Mouse (Mus musculus): ENCODE data around the gene Ctsz. TPM values are rescaled to one million over a fixed set of nuclear protein-coding genes. Genes with fewer than 3 reads are reported as not detected.

The Ctsz gene
- polyA plus RNA-seq, 1 experiment from 2014 or later: 118 TPM

GRCm38 (mm10) chr2:174439961-174440360 lies 1.1 kb upstream of the Ctsz start:
- WGBS: 81% methylated on average over 9 of the region's 9 CpGs

DNA sequence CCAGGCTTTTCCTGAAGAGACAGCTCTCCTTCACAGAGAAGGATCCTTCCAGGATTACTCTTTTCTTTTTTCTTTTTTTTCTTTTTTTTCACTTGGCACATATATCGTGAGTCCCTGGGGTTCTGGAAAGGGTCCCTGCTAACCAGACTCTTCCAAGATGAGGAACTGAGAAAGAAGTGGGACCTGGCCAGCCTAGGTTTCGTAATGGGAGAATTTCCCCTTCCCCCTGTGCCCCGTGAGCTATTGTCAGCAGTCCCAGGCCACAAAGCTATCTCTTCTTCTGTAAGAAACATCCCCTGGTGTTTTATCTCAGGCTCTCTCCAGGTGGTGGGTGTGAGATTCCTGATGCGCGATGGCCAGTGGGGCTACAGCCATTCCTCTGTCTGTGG lies 605 bp upstream of the Ctsz start:
- H3K36me3 ChIP-seq: peaks cover 14% of the 10 kb centered on the region
- H3K4me2 ChIP-seq: peak overlapping the region; percentile 88
- H3K9ac ChIP-seq: peak overlapping the region; percentile 82
- H3K9me3 ChIP-seq: no peaks in the 10 kb centered on the region
- no peak for ATAC-seq (ENCODE audit: extremely low read depth, insufficient number of reproducible peaks, low FRiP score, low TSS enrichment)
- H3K4me1 ChIP-seq: peaks cover 39% of the 10 kb centered on the region
- no peak overlapping the region for H3K27ac ChIP-seq (replicated peaks)
- no peaks in the 10 kb centered on the region for H3K27me3 ChIP-seq (replicated peaks)
- H3K4me3 ChIP-seq: peak overlapping the region; percentile 75; the same call in 1 of the 2 replicates
- WGBS: 29% methylated on average over 5 of the region's 5 CpGs

More at GRCm38 (mm10) chr2:174439961-174440360, 1.1 kb upstream of the Ctsz start:
- no peak for ATAC-seq (ENCODE audit: extremely low read depth, insufficient number of reproducible peaks, low FRiP score, low TSS enrichment)
- Histone ChIP-seq H3K4me2 (no peak overlapping the region), H3K27me3 (replicated peaks) (no peaks in the 10 kb centered on the region), H3K36me3 (peaks cover 9% of the 10 kb centered on the region), H3K4me1 (peaks cover 39% of the 10 kb centered on the region), H3K9ac (no peak overlapping the region), H3K4me3 (no peak overlapping the region), H3K27ac (replicated peaks) (no peak overlapping the region), H3K9me3 (no peaks in the 10 kb centered on the region)

- Histone ChIP-seq H3K4me3 (peak overlapping the region; percentile 75), H3K27ac (replicated peaks) (no peak overlapping the region), H3K4me1 (peaks cover 37% of the 10 kb centered on the region), H3K9ac (peak overlapping the region; percentile 82), H3K36me3 (peaks cover 20% of the 10 kb centered on the region), H3K4me2 (peak overlapping the region; percentile 88), H3K27me3 (replicated peaks) (no peaks in the 10 kb centered on the region), H3K9me3 (no peaks in the 10 kb centered on the region)
- no peak for ATAC-seq (ENCODE audit: extremely low read depth, insufficient number of reproducible peaks, low FRiP score, low TSS enrichment)
- 67% methylated on average over 11 of the region's 11 CpGs for WGBS
Measured at GRCm38 (mm10) chr2:174438181-174438580, 658 bp downstream of the Ctsz start.

GRCm38 (mm10) chr2:174437697-174437982 lies 1.2 kb downstream of the Ctsz start:
- Histone ChIP-seq H3K9ac (0 out of 2 replicates have a peak overlapping the region, but pooled peaks have one; percentile 82), H3K27ac (replicated peaks) (no peak overlapping the region), H3K36me3 (peaks cover 26% of the 10 kb centered on the region), H3K4me2 (peak overlapping the region; percentile 88), H3K4me1 (peaks cover 33% of the 10 kb centered on the region), H3K9me3 (no peaks in the 10 kb centered on the region), H3K27me3 (replicated peaks) (no peaks in the 10 kb centered on the region), H3K4me3 (peak overlapping the region; percentile 75)
- no peak for ATAC-seq (ENCODE audit: extremely low read depth, insufficient number of reproducible peaks, low FRiP score, low TSS enrichment)
- 91% methylated on average over 4 of the region's 4 CpGs for WGBS

DNA sequence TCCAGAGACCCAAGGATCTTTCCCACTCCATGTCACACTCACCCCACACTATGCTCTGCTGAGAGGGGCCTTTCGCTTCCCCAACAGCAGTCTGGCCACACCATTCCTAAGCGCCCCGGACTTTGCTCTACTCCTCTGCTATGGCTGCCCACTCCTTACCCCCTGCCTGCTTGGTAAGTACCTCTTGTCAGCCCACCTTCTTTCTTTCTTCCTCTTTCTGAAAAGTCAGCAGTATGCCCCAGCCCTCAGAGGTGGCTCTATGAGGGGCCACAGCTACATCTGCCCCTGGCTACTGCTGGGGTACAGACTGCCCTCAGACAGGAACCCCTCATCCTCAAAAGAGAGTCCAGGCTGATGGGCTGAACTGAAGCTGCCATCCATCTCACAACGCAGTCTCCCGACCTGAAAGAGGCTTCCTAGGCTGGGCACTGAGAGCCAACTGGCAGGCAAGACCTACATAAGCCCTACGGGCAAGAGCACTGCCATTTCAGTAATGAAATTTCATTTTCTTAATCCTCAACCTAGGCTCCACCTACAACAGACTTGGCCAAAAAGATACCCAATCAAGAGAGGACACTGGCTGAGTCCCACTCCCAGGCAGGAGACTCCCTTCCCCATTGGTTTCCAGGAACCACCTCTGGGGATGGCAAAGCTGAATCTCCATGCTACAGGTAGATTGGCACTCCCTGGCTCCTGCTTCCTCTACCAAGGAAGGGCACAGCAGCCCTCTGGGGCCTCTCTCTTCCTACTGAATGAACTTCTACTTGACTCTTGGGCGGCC lies 1.7 kb downstream of the Ctsz start:
- Histone ChIP-seq H3K9me3 (no peaks in the 10 kb centered on the region), H3K4me2 (peak overlapping the region; percentile 14; the same call in 1 of the 2 replicates), H3K9ac (no peak overlapping the region), H3K36me3 (peaks cover 30% of the 10 kb centered on the region), H3K27me3 (replicated peaks) (no peaks in the 10 kb centered on the region), H3K4me1 (peaks cover 28% of the 10 kb centered on the region), H3K4me3 (no peak overlapping the region), H3K27ac (replicated peaks) (no peak overlapping the region)
- no peak for ATAC-seq (ENCODE audit: extremely low read depth, insufficient number of reproducible peaks, low FRiP score, low TSS enrichment)
- WGBS: 94% methylated on average over 7 of the region's 7 CpGs

DNA sequence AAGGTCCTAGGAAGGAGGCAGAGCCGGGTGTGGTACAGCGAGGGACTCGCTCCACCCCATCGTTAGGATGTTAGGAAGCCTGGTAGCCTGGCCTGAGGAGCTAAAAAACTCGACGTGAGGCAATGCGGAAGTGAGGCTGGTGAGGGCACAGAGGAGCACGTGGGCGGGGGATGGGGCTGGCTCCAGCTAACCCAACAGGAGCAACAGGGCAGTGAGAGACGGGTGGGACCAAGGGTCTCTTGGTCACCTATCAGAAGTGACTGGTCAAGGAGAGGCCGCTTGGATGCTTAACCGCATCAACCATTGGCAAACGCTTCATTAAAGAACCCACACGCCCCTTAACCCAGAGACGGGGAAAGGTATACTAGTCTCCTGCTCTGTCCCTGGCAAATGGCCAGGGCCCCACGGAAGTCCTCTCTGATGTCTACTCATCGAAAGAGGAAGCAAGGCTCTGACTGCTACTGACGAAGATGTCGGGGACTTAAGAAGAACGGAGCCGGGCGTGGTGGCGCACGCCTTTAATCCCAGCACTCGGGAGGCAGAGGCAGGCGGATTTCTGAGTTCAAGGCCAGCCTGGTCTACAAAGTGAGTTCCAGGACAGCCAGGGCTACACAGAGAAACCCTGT lies 2.6 kb downstream of the Ctsz start:
- no peak for ATAC-seq (ENCODE audit: extremely low read depth, insufficient number of reproducible peaks, low FRiP score, low TSS enrichment)

DNA sequence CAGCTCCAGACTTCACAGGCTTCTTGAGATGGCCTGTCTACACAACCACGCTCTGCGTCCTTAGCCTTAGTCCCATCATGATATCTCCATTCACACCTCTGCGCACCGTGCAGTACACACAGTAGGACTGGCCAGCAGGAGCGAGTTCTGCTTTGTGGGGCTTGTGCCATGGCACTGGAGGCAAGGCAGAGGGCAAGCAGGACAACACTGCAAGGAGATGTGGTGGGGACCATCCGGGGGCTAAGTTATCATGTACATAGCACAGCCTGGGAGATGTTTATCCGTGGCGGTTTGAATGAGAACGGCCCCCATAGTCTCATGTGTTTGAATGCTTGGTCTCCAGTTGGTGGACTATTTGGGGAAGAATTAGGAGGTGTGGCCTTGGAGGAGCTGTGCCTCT lies 3.9 kb downstream of the Ctsz start:
- Histone ChIP-seq H3K9ac (no peak overlapping the region), H3K4me3 (no peak overlapping the region), H3K4me1 (peaks cover 22% of the 10 kb centered on the region), H3K27ac (replicated peaks) (no peak overlapping the region), H3K36me3 (peaks cover 42% of the 10 kb centered on the region), H3K9me3 (no peaks in the 10 kb centered on the region), H3K4me2 (no peak overlapping the region), H3K27me3 (replicated peaks) (no peaks in the 10 kb centered on the region)
- WGBS: 91% methylated on average over 9 of the region's 9 CpGs
- ATAC-seq (ENCODE audit: extremely low read depth, insufficient number of reproducible peaks, low FRiP score, low TSS enrichment): no peak

More for the DNA sequence above, 2.6 kb downstream of the Ctsz start:
- WGBS: 86% methylated on average over 26 of the region's 26 CpGs
- H3K4me2 ChIP-seq: no peak overlapping the region
- peaks cover 22% of the 10 kb centered on the region for H3K4me1 ChIP-seq
- no peak overlapping the region for H3K27ac ChIP-seq (replicated peaks)
- no peak overlapping the region for H3K9ac ChIP-seq
- no peaks in the 10 kb centered on the region for H3K27me3 ChIP-seq (replicated peaks)
- H3K4me3 ChIP-seq: no peak overlapping the region
- H3K9me3 ChIP-seq: no peaks in the 10 kb centered on the region
- H3K36me3 ChIP-seq: peaks cover 34% of the 10 kb centered on the region

- ATAC-seq (ENCODE audit: extremely low read depth, insufficient number of reproducible peaks, low FRiP score, low TSS enrichment): no peak
- H3K4me2 ChIP-seq: no peak overlapping the region
- H3K4me1 ChIP-seq: no peaks in the 10 kb centered on the region
- no peak overlapping the region for H3K9ac ChIP-seq
- no peaks in the 10 kb centered on the region for H3K9me3 ChIP-seq
- peaks cover 84% of the 10 kb centered on the region for H3K36me3 ChIP-seq
- 87% methylated on average over 10 of the region's 10 CpGs for WGBS
- H3K27ac ChIP-seq (replicated peaks): no peak overlapping the region
- H3K27me3 ChIP-seq (replicated peaks): no peaks in the 10 kb centered on the region
- no peak overlapping the region for H3K4me3 ChIP-seq
Measured at GRCm38 (mm10) chr2:174428996-174429591, 9.7 kb downstream of the Ctsz start.

GRCm38 (mm10) chr2:174428076-174428835 lies 10.6 kb downstream of the Ctsz start:
- Histone ChIP-seq H3K4me3 (no peak overlapping the region), H3K4me2 (no peak overlapping the region), H3K36me3 (peaks cover 87% of the 10 kb centered on the region), H3K27me3 (replicated peaks) (no peaks in the 10 kb centered on the region), H3K9ac (no peak overlapping the region), H3K27ac (replicated peaks) (no peak overlapping the region), H3K4me1 (no peaks in the 10 kb centered on the region), H3K9me3 (no peaks in the 10 kb centered on the region)
- ATAC-seq (ENCODE audit: extremely low read depth, insufficient number of reproducible peaks, low FRiP score, low TSS enrichment): no peak
- WGBS: 79% methylated on average over 18 of the region's 18 CpGs

DNA sequence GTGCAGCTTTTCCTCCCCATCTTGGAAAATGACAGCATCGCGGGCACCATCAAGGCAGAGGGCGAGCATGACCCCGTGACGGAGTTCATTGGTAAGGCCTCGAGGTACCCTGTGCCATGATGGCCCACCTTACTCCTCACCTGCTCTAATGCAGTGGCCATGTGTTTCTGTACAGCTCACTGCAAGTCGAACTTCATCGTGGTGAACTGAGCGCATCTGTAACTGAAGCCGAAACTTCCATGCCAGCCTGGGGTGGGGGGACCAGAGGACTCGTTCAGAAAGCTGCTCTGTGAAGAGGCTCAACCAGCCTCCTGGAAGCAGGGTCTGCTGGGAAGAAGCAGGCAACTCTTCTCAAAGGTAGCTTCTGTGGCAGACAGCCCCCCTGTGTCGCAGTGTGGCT lies 12.0 kb downstream of the Ctsz start:
- Histone ChIP-seq H3K4me3 (no peak overlapping the region), H3K9ac (no peak overlapping the region), H3K27ac (replicated peaks) (no peak overlapping the region), H3K4me2 (no peak overlapping the region), H3K4me1 (no peaks in the 10 kb centered on the region), H3K9me3 (no peaks in the 10 kb centered on the region), H3K36me3 (peaks cover 90% of the 10 kb centered on the region), H3K27me3 (replicated peaks) (no peaks in the 10 kb centered on the region)
- no peak for ATAC-seq (ENCODE audit: extremely low read depth, insufficient number of reproducible peaks, low FRiP score, low TSS enrichment)
- WGBS: 91% methylated on average over 12 of the region's 12 CpGs

Measured in heart, embryonic 13.5 days (tissue).